Mouse (Mus musculus) heart, postnatal 0 days (tissue): ENCODE results near the gene Zfp131.

ENCODE experiments used
- CTCF ChIP-seq: IDR thresholded peaks from 2 replicates; pipeline ENCODE4 v1.5.1; 2016; ENCODE audit warnings: antibody characterized with exemption, control low read depth, low read depth
- EP300 ChIP-seq: IDR thresholded peaks from 2 replicates; pipeline ENCODE4 v1.6.1; 2016; ENCODE audit warnings: antibody characterized with exemption, low read depth

GRCm38 (mm10) chr13:119741390-119742237 lies 49.1 kb downstream of the Zfp131 start:
- TF ChIP-seq CTCF (no peak), EP300 (no peak)
